Mouse (Mus musculus): ENCODE results near the gene Ccdc141.

Gene Ccdc141

DNA sequence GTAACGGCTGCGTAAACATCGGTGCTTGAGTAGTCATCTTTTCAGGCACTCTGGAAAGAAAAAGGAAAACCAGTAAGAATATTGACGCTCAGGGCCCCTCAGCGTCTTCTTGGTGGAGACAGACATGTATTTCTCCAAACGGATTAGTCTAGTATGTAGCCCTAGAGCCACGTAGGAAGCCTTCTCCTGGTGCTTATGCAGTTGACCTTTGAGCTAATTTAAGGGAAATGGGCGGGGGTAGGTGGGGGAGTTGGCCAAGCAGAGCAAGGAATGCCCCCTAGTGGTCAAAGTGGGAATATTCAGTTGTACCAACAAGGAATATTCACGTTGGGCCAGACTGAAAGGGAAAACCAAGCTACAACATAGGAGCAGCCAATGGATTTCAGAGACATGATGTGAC, 190.3 kb downstream of the Ccdc141 start:
- no peak for DNase-seq (ENCODE audit: low spot score in 2 of 2)

DNA sequence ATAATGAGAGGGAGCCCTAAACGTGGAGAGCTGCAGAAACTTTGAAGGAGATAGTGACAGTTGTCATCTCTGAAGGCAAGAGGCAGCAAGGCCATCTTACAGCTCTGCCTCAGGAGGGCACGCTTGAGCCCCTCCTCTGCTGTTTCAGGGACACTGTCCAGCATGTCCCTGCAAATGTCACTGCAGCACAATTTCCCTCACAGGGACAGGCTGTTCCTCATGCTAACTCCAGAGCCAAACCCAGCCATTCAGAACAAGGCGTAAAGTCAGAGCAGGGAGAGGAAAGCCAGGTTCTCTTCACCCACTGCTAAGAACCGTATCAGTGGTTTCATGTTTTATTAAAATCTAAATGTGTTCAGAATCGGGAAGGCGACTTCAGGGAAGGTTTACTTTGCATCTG, 192.8 kb downstream of the Ccdc141 start:
- DNase-seq (ENCODE audit: low spot score in 2 of 2) = no peak

DNA sequence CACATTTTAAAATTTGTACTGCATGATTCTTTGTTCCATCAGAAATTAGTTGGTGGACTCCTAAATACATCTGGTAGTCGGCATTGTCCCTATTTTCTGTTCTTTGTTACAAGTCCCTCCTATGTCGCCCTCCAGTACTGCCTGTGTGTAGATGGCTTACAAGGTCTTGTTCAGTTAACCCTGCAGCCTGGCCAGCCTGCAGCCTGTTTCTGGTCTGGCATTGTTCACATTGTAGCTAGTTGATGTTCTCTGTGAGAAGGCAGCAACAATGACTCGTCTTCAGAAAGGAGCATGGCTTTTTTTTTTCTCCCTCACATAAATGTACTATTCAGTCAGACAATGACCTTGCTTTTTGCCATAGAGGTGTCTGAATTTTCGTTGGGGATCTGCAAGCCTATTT, 198.4 kb downstream of the Ccdc141 start:
- no peak for DNase-seq (ENCODE audit: low spot score in 2 of 2)

DNA sequence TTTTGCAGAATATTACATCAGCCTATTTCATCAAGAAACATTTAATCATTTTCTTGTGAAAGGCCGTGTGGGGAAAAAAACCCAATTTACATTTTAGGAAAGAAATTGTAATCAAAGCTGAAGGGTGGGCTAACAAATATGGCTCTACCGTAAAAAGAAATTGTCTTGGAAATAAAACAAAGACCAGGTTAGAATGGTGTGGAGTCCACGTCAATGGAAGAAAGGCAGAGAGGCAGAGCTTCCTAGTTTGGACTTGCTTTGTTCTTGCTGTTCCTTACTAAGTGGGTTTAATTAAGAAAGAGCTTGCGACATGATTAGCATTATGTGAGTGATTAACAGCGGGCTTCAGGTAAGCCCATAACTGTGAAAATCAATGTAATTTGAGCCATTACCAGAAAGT, 199.4 kb downstream of the Ccdc141 start:
- no peak for DNase-seq (ENCODE audit: low spot score in 2 of 2)

DNA sequence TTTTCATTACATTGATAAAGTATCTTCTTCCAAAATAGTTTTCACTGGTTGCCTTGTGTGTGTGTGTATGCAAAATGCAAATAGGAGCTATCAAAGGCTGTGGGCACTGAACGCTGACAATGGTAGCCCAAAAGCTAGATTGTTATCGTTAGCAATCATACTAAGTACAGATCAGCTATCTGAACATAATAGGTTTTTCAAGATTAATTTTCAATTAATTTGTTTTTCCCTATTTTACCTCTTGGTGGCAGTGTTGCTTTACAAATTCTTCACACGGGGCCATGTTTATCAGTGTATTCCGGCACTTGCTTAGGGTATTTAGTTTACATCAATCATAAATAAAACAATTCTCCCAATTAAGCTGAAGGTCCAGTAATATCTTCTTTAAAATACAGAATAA, 199.8 kb downstream of the Ccdc141 start:
- no peak for DNase-seq (ENCODE audit: low spot score in 2 of 2)

DNA sequence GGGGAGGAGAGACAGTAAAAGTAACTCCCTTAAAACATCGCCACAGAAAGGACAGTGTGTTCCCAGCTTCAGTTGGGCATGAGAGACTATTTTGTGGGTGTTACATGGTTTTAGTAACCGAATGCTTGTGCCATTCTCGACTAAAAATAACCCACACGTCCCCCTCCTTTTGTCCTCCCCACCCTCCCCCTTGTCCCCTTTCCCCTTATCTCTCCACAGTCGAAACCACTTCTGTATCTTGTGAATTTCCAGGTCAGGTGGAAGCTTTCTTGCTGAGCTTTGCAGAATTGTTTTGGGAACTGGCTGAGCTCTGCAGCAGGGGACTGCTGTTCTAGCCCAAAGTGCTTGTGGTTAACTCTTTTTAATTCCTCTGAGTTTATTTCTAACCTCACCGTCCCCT, 200.2 kb downstream of the Ccdc141 start:
- DNase-seq (ENCODE audit: low spot score in 2 of 2) = no peak

DNA sequence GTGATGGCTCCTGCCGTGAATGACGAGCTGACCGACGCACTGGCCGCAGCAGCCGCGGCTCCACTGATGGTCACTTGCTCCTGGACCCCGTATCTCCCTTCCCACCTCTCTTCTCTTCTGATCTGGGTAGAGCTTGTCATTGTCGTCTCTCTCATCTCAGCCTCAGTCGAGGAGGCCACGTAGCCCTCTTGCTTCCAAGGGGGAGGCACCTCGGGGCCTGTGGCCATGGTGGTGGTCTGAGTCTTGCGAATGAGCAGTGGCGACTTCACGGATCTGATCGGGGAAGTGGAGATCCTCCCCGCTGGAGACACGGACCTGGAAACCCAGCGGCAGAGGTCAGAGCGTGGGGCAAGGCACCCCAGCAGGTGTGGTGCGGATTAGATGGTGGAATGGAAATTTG, 200.8 kb downstream of the Ccdc141 start:
- no peak for DNase-seq (ENCODE audit: low spot score in 2 of 2)

DNA sequence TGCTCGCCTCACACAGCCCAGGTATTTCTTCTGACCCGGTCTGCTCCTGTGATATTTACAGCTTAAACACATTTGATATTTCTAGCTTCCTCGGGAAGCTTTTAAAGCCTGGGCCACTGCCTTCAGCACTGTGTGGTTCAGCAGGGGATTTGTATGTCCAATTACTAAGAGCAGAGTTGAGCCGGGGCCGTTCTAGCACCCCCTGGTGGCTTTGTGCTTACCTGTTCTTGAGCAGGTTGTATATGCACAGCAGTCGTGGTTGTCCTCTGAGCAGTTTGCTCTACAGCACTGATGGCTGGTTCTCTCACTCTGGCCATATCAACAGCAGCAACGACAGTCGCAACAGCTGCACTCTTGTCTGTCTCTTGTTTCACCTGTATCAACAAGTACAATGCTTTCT, 201.5 kb downstream of the Ccdc141 start:
- peak; percentile 5 to 58 for DNase-seq (ENCODE audit: low spot score in 2 of 2)

DNA sequence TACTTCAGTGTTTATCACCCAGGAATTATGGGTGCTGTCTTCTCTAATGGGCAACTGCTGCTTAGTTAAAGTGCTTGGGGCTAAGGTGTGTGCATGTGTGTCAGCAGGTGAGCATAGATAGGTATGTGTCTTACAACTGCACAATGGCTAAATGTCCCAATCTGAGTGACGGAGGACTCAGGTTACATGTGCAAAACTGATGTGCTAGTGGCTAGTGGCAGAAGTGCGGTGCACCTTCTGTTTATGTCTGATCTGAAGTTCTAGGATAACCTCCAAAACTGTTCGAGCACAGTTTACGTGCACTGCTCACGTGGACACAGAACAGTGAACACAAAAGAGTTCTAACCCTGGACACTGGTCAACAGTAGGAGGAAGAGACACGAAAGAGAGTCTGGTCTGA, 203.9 kb downstream of the Ccdc141 start:
- no peak for DNase-seq (ENCODE audit: low spot score in 2 of 2)

DNA sequence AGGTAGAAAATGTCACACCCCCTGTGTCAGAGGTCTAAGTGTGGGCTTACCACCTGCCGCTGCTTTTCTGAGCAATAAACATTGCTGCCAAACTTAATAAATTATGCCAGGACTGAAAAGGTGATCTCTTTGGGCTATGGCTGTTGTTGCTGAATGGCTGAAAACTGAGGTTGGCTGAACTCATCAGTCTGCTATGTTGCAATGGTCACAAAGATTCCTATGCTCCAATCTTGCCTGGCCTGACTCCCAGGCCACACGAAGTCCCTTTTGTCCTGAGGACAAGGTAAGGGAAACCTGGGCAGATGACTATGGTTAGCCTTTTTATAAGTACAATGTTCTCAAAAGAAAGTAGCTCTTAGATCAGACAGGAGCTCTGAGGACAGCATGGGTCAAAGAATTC, 204.4 kb downstream of the Ccdc141 start:
- no peak for DNase-seq (ENCODE audit: low spot score in 2 of 2)

DNA sequence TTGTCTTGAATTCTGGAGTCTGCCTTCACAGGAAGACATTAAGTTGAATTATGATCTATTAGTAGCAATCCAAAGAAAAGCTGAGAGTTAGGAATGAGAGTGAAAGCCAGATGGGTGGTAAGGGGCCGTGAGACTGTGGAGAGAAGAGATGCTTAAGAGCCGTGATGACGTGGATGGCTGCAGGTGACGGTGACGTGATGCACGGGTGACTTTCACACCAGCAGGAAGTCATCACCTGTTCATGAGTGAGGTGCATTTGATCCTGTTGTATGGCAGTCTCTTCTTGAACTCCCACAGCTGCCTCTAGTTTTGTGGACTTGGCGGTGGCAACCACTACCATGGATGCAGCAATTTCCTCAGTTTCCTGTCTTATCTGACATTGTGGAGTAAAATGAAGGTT, 204.9 kb downstream of the Ccdc141 start:
- DNase-seq (ENCODE audit: low spot score in 2 of 2) = no peak

DNA sequence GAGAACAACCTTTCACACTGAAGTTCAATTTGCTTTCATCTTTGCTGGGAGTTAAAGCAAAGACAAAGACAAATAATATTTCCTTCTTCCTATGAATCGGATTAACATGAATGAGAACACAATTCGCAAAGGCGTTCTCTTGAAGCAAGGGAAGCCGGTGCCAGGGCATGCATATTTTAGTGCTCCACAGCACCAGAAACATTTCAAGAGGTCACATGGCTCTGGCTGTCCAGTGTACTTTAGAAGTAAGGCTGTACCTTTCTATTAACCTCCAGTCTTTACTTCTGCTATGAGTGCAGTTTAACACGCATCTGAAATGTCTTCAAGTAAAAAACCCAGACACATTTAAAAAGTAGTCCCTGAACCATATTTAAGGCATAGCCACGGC, 208.4 kb downstream of the Ccdc141 start:
- DNase-seq (ENCODE audit: low spot score in 2 of 2) = no peak

DNA sequence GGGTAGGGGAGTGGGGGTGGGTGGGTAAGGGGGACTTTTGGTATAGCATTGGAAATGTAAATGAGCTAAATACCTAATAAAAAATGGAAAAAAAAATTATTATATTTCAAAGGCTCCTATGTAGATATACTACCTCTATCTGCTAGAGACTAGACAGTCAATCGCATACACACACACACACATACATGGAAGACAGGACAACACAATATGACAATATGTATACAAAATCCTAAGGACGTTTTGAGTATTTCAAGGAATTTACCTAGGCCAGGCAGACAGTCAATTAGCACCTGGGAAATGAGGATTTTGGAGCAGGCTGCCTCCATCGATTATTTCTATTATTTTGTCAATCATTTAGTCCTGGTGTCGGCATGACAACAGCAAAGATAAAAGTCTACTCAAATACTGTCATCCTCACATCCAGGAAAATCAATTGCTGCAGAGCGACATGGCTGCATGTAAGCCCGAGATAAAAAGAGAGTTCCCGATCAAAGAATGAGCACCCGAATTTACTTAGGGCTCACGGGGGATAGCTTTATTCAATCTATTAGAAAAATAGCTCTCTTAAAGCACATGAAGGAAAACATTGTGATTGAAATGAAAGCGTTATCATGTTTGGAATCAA, 208.9 kb downstream of the Ccdc141 start:
- no peak for DNase-seq (ENCODE audit: low spot score in 2 of 2)

All from spleen, postnatal 10 days (tissue).